Mouse (Mus musculus): ENCODE data around the gene Fam19a1.

DNA sequence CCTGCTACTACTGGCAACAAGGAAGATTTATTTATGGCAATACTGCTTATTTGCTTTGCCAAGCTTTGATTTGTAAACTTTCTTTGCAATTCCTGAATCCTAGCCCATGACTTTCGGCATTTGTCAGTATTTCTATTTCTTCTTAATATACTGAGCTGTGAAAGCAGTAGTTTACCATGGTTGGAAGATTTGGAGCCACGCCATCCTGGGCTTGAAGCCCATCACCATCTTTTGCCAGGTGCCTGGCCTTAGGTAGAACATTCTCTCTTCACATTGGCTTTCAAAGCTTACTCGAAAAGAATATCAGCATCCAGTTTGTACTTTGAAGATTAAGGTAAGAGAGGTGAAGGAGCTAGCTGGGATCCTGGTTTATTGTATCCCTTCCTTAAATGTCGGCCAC, 334.5 kb downstream of the Fam19a1 start:
- TF ChIP-seq POLR2A (IDR thresholded peaks at IDR 0.05; ENCODE audit: low read depth, low read length) (no peak), CTCF (conservative IDR thresholded peaks at IDR 0.05; ENCODE audit: insufficient read depth, insufficient read length, low read depth, low read length) (no peak)

Measured in kidney, adult 2 months (tissue).